Mouse (Mus musculus): Measurements from ENCODE around the gene Parva. TPM values are rescaled to one million over a fixed set of nuclear protein-coding genes. Genes with fewer than 3 reads are reported as not detected.

Gene Parva
- polyA plus RNA-seq, 1 experiment, result 126 TPM

DNA sequence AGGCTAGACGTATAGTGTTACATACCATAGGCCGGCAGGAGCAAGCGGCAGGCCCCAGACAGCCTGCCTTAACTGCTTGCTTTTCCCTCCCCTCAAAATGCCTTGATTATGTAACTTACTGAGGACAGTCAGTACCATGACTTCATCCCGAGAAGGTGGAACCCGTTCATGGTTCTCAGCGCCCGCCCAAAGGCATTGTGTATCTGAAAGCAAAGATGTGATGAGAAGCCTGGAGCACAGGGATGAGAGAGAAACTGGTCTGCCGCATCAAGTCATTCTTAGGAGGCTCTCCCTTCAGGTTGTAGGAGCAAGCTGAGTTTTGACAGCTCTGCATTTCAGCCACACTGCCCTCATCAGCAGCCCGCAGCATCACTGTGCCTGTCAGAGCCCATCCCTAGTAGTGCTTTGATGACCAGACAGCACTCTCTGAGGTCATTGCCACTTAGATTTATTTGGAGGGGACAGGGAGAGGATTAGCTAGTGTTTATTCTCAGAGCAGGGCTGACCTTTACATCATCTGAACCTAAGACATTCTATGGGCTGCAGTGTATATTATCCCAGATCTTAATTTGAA lies 45.5 kb downstream of the Parva start:
- Histone ChIP-seq H3K27me3 (ENCODE audit: control insufficient read depth, insufficient read depth, insufficient read length) (no peaks in the 10 kb centered on the region), H3K36me3 (ENCODE audit: control insufficient read depth, insufficient read depth) (peaks cover 15% of the 10 kb centered on the region), H3ac (ENCODE audit: control insufficient read depth, insufficient read length, low read depth) (no peak overlapping the region), H3K79me3 (ENCODE audit: low read depth) (peaks cover 34% of the 10 kb centered on the region), H3K4me3 (ENCODE audit: insufficient read depth, poor library complexity, severe bottlenecking) (no peak overlapping the region), H3K79me2 (ENCODE audit: control insufficient read depth, insufficient read depth) (peaks cover 72% of the 10 kb centered on the region)
- TF ChIP-seq CTCF (IDR thresholded peaks at IDR 0.05; ENCODE audit: control insufficient read depth, insufficient read depth, insufficient read length) (no peak), CEBPB (IDR thresholded peaks at IDR 0.05; ENCODE audit: low read depth) (no peak), MYOD1 (IDR thresholded peaks at IDR 0.05; ENCODE audit: control insufficient read depth, insufficient read length, low read depth) (no peak), MAX (IDR thresholded peaks at IDR 0.05) (no peak)

DNA sequence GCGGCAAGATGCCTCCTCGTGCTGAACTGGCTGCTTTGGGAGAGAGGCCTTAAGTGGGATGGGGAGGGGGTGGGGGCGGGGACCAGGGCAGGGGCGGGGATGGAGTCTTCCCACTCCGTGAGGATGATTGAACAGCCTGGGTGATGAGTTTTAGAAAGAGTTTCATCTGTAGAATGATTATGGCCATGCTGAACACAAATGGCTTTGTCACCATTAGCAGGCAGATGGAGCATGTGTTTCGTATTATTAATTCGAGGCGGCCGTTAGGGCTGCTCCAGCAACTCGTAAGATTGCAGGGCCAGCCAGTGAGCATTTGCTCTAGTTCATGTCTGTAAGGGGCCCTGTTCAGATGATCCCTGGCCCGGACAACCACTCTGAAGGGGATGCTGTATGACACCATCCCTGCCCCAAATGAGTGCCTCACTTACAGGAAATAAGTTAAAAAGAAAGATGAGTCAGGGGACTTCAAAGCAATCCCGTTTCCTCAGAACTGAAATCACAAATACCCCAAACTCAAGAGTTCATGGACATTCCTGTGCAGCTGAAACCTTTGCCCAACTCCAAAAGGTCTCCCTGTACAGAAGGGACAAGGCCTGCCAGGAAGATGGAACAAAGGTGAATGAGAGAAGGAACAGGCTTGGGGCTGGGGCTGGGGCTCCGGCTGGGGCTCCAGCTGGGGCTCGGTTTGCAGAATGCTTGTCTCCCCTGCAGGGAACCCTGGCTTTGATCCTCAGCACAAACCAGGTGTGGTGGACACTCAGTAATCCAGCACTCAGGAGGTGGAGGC lies 46.5 kb downstream of the Parva start:
- TF ChIP-seq MYOG (IDR thresholded peaks at IDR 0.05; ENCODE audit: control insufficient read depth, extremely low read depth, insufficient read length) (no peak), CEBPB (IDR thresholded peaks at IDR 0.05; ENCODE audit: low read depth) (no peak), USF1 (IDR thresholded peaks at IDR 0.05; ENCODE audit: low read depth) (no peak), CTCF (IDR thresholded peaks at IDR 0.05; ENCODE audit: control insufficient read depth, insufficient read depth, insufficient read length) (no peak), FOSL1 (IDR thresholded peaks at IDR 0.05; ENCODE audit: insufficient read depth, low read length, poor library complexity, severe bottlenecking) (no peak), MAX (IDR thresholded peaks at IDR 0.05) (no peak), MYOD1 (IDR thresholded peaks at IDR 0.05; ENCODE audit: control insufficient read depth, insufficient read length, low read depth) (no peak)

DNA sequence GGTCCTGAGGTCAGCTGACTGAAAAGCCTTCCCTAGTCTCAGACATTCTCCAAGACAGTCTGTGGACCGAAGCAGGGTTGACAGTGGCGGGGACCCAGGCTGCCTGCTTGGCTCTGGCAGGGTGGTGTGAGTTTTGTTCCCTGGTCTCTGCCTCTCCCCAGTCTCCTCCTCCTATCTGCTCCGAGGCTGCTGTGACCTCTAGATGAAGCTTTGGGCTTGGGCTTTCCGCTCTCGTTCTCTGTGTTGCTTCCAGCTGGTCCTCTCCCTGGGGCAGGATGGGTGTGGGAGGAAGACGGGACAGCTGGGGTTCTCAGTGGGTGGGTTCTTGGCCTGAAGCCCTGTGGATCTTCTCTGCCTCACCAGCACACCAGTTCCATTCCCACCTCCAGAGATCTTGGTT lies 51.8 kb downstream of the Parva start:
- Histone ChIP-seq H3K27me3 (ENCODE audit: control insufficient read depth, insufficient read depth, insufficient read length) (no peaks in the 10 kb centered on the region), H3ac (ENCODE audit: control insufficient read depth, insufficient read length, low read depth) (no peak overlapping the region), H3K36me3 (ENCODE audit: control insufficient read depth, insufficient read depth) (peaks cover 4% of the 10 kb centered on the region), H3K4me3 (ENCODE audit: insufficient read depth, poor library complexity, severe bottlenecking) (no peak overlapping the region), H3K79me3 (ENCODE audit: low read depth) (peaks cover 28% of the 10 kb centered on the region), H3K79me2 (ENCODE audit: control insufficient read depth, insufficient read depth) (peaks cover 68% of the 10 kb centered on the region)
- TF ChIP-seq FOSL1 (IDR thresholded peaks at IDR 0.05; ENCODE audit: insufficient read depth, low read length, poor library complexity, severe bottlenecking) (no peak), MYOD1 (IDR thresholded peaks at IDR 0.05; ENCODE audit: control insufficient read depth, insufficient read length, low read depth) (no peak), MYOG (IDR thresholded peaks at IDR 0.05; ENCODE audit: control insufficient read depth, extremely low read depth, insufficient read length) (no peak), MAX (IDR thresholded peaks at IDR 0.05) (no peak), USF1 (IDR thresholded peaks at IDR 0.05; ENCODE audit: low read depth) (no peak), CTCF (IDR thresholded peaks at IDR 0.05; ENCODE audit: control insufficient read depth, insufficient read depth, insufficient read length) (no peak), CEBPB (IDR thresholded peaks at IDR 0.05; ENCODE audit: low read depth) (no peak)

More for the DNA sequence above, 46.5 kb downstream of the Parva start:
- Histone ChIP-seq H3K79me3 (ENCODE audit: low read depth) (peaks cover 39% of the 10 kb centered on the region), H3K27me3 (ENCODE audit: control insufficient read depth, insufficient read depth, insufficient read length) (no peaks in the 10 kb centered on the region), H3K36me3 (ENCODE audit: control insufficient read depth, insufficient read depth) (peaks cover 15% of the 10 kb centered on the region), H3ac (ENCODE audit: control insufficient read depth, insufficient read length, low read depth) (no peak overlapping the region), H3K4me3 (ENCODE audit: insufficient read depth, poor library complexity, severe bottlenecking) (no peak overlapping the region), H3K79me2 (ENCODE audit: control insufficient read depth, insufficient read depth) (peaks cover 73% of the 10 kb centered on the region)

DNA sequence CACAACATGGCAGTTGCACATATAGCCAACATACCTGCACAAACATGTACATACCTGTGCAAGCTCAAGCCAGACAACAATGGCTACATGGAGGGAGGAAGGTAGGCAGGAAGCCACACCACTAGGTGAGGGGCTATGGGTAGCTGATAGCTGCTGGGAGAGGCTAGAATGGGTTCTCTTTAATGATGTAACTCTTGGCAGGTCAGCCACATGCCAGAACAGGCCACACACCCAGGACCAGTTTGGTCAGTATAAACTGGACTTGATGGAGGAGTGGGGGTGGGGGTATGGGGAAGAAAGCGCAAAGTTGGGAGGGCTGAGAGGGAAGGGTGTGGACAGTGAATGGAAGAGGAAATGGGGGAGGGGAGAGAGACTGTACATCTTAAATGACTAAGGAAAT lies 53.7 kb downstream of the Parva start:
- TF ChIP-seq FOSL1 (IDR thresholded peaks at IDR 0.05; ENCODE audit: insufficient read depth, low read length, poor library complexity, severe bottlenecking) (no peak), MYOD1 (IDR thresholded peaks at IDR 0.05; ENCODE audit: control insufficient read depth, insufficient read length, low read depth) (no peak), USF1 (IDR thresholded peaks at IDR 0.05; ENCODE audit: low read depth) (no peak), MAX (IDR thresholded peaks at IDR 0.05) (no peak), CEBPB (IDR thresholded peaks at IDR 0.05; ENCODE audit: low read depth) (no peak), CTCF (IDR thresholded peaks at IDR 0.05; ENCODE audit: control insufficient read depth, insufficient read depth, insufficient read length) (no peak), MYOG (IDR thresholded peaks at IDR 0.05; ENCODE audit: control insufficient read depth, extremely low read depth, insufficient read length) (no peak)

DNA sequence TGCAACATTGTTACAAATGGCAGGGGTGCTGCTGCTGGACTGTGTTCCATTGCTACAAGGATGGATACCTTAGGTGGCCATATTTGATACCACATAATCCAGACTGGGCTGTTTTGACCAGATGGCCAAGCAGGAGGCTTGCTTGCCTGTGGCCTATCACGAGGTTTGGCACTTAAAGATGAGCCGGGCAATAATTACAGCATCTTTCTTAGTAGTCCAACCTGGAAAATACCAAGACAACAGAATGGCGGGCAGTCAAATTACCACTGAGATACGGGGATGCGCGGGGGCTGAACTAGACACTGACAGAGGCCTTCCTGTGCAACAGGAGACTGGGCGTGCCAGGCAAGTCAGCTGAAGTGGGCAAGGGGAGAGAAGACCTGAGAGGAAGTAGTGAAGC lies 55.3 kb downstream of the Parva start:
- Histone ChIP-seq H3K79me3 (ENCODE audit: low read depth) (peaks cover 39% of the 10 kb centered on the region), H3K36me3 (ENCODE audit: control insufficient read depth, insufficient read depth) (no peaks in the 10 kb centered on the region), H3ac (ENCODE audit: control insufficient read depth, insufficient read length, low read depth) (no peak overlapping the region), H3K27me3 (ENCODE audit: control insufficient read depth, insufficient read depth, insufficient read length) (no peaks in the 10 kb centered on the region), H3K4me3 (ENCODE audit: insufficient read depth, poor library complexity, severe bottlenecking) (no peak overlapping the region), H3K79me2 (ENCODE audit: control insufficient read depth, insufficient read depth) (peaks cover 81% of the 10 kb centered on the region)
- no peak for TF ChIP-seq MYOG (IDR thresholded peaks at IDR 0.05; ENCODE audit: control insufficient read depth, extremely low read depth, insufficient read length)

More for the DNA sequence above, 53.7 kb downstream of the Parva start:
- Histone ChIP-seq H3ac (ENCODE audit: control insufficient read depth, insufficient read length, low read depth) (no peak overlapping the region), H3K79me3 (ENCODE audit: low read depth) (peaks cover 27% of the 10 kb centered on the region), H3K27me3 (ENCODE audit: control insufficient read depth, insufficient read depth, insufficient read length) (no peaks in the 10 kb centered on the region), H3K4me3 (ENCODE audit: insufficient read depth, poor library complexity, severe bottlenecking) (no peak overlapping the region), H3K36me3 (ENCODE audit: control insufficient read depth, insufficient read depth) (no peaks in the 10 kb centered on the region), H3K79me2 (ENCODE audit: control insufficient read depth, insufficient read depth) (peaks cover 66% of the 10 kb centered on the region)

DNA sequence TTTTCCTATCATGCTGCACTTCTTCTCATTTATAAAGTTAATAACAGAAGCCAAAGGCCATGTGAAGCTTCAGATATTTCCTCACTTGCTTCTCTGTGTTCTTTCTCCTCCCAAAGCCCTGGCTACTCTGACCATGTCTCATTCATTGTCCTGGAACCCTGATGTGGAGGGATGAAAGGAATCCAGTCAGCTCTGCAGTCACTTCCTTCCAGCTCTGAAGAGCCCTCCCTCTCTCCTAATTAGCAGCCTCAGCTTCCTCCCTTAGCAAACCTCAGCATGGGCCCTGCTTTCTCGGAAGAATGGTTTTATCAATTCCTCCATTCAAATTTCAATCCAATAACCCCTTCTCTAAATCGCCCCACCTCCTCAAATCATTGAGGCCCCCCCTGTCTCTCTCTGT lies 56.1 kb downstream of the Parva start:
- TF ChIP-seq MAX (IDR thresholded peaks at IDR 0.05) (no peak), CEBPB (IDR thresholded peaks at IDR 0.05; ENCODE audit: low read depth) (no peak), USF1 (IDR thresholded peaks at IDR 0.05; ENCODE audit: low read depth) (no peak), FOSL1 (IDR thresholded peaks at IDR 0.05; ENCODE audit: insufficient read depth, low read length, poor library complexity, severe bottlenecking) (no peak), MYOD1 (IDR thresholded peaks at IDR 0.05; ENCODE audit: control insufficient read depth, insufficient read length, low read depth) (no peak), CTCF (IDR thresholded peaks at IDR 0.05; ENCODE audit: control insufficient read depth, insufficient read depth, insufficient read length) (no peak), MYOG (IDR thresholded peaks at IDR 0.05; ENCODE audit: control insufficient read depth, extremely low read depth, insufficient read length) (no peak)
- Histone ChIP-seq H3K36me3 (ENCODE audit: control insufficient read depth, insufficient read depth) (no peaks in the 10 kb centered on the region), H3ac (ENCODE audit: control insufficient read depth, insufficient read length, low read depth) (no peak overlapping the region), H3K4me3 (ENCODE audit: insufficient read depth, poor library complexity, severe bottlenecking) (no peak overlapping the region), H3K79me3 (ENCODE audit: low read depth) (peaks cover 39% of the 10 kb centered on the region), H3K79me2 (ENCODE audit: control insufficient read depth, insufficient read depth) (peaks cover 85% of the 10 kb centered on the region), H3K27me3 (ENCODE audit: control insufficient read depth, insufficient read depth, insufficient read length) (no peaks in the 10 kb centered on the region)
